Mouse (Mus musculus): Measurements from ENCODE around the gene Ccdc159.

DNA sequence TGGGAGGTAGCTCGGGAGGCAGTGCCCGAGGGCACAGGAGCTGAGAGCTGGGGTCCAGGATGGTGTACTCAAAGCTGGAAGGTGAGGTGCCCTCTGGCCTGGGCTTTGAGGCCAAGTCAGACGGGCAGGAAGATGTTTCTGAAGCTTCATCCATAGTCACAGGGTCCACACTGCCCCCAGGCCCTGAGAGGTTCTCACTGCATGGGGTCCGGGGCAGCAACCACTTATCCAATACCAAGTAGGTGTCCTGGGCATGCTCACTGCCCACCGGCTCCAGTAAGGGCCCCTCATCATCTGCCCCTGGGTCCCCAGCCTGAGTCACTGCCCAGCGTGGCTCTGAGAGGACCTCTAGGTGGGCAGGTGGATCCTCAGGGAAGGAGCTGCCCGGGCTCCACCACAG lies 32.0 kb downstream of the Ccdc159 start:
- TF ChIP-seq CTCF (IDR thresholded peaks at IDR 0.05; ENCODE audit: low read depth) (no peak), EP300 (IDR thresholded peaks at IDR 0.05; ENCODE audit: low read depth) (no peak)

All from heart, postnatal 0 days (tissue).